Mouse (Mus musculus): ENCODE data around the gene Srpk2.
"Not testable (repeated sequence)": the region's sequence is repeated elsewhere in the genome, so short reads cannot be mapped to it uniquely, and the experiment has no call there.

Srpk2 gene

GRCm38 (mm10) chr5:23615586-23616269 lies 68.7 kb downstream of the Srpk2 start:
- DNase-seq (ENCODE audit: low read depth, low spot score) = no peak

- DNase-seq (ENCODE audit: low read depth, low spot score) = no peak
These were observed 71.6 kb downstream of the Srpk2 start for GRCm38 (mm10) chr5:23612856-23613255.

- DNase-seq (ENCODE audit: low read depth, low spot score) = no peak
These were observed 80.2 kb downstream of the Srpk2 start for GRCm38 (mm10) chr5:23604036-23604705.

GRCm38 (mm10) chr5:23599750-23600537 lies 84.5 kb downstream of the Srpk2 start:
- no peak for DNase-seq (ENCODE audit: low read depth, low spot score)

GRCm38 (mm10) chr5:23599171-23599570 lies 85.2 kb downstream of the Srpk2 start:
- no peak for DNase-seq (ENCODE audit: low read depth, low spot score)

GRCm38 (mm10) chr5:23598491-23598890 lies 85.9 kb downstream of the Srpk2 start:
- no peak for DNase-seq (ENCODE audit: low read depth, low spot score)

GRCm38 (mm10) chr5:23597999-23598398 lies 86.4 kb downstream of the Srpk2 start:
- DNase-seq (ENCODE audit: low read depth, low spot score) = no peak

- DNase-seq (ENCODE audit: low read depth, low spot score) = no peak
These were observed 87.1 kb downstream of the Srpk2 start for GRCm38 (mm10) chr5:23597260-23597864.

GRCm38 (mm10) chr5:23596326-23596965 lies 88.0 kb downstream of the Srpk2 start:
- DNase-seq (ENCODE audit: low read depth, low spot score) = no peak

GRCm38 (mm10) chr5:23590298-23590697 lies 94.1 kb downstream of the Srpk2 start:
- not testable (repeated sequence) for DNase-seq (ENCODE audit: low read depth, low spot score)

- no peak for DNase-seq (ENCODE audit: low read depth, low spot score)
These were observed 96.8 kb downstream of the Srpk2 start for GRCm38 (mm10) chr5:23587614-23588013.

GRCm38 (mm10) chr5:23586531-23587453 lies 97.6 kb downstream of the Srpk2 start:
- DNase-seq (ENCODE audit: low read depth, low spot score) = no peak

GRCm38 (mm10) chr5:23581484-23582060 lies 102.8 kb downstream of the Srpk2 start:
- no peak for DNase-seq (ENCODE audit: low read depth, low spot score)

GRCm38 (mm10) chr5:23579120-23579880 lies 105.1 kb downstream of the Srpk2 start:
- no peak for DNase-seq (ENCODE audit: low read depth, low spot score)

- no peak for DNase-seq (ENCODE audit: low read depth, low spot score)
These were observed 106.0 kb downstream of the Srpk2 start for GRCm38 (mm10) chr5:23578322-23578957.

GRCm38 (mm10) chr5:23577847-23578246 lies 106.6 kb downstream of the Srpk2 start:
- no peak for DNase-seq (ENCODE audit: low read depth, low spot score)

GRCm38 (mm10) chr5:23576336-23577094 lies 107.9 kb downstream of the Srpk2 start:
- no peak for DNase-seq (ENCODE audit: low read depth, low spot score)

- DNase-seq (ENCODE audit: low read depth, low spot score) = no peak
These were observed 110.5 kb downstream of the Srpk2 start for GRCm38 (mm10) chr5:23573942-23574341.

Data from telencephalon, adult 2 months (tissue).